Mouse (Mus musculus): ENCODE data around the gene Mllt6. TPM values are rescaled to one million over a fixed set of nuclear protein-coding genes. Genes with fewer than 3 reads are reported as not detected.
"Not testable (repeated sequence)": the region's sequence is repeated elsewhere in the genome, so short reads cannot be mapped to it uniquely, and the experiment has no call there.

Gene Mllt6
- polyA plus RNA-seq, 1 experiment, result 84.0 TPM

DNA sequence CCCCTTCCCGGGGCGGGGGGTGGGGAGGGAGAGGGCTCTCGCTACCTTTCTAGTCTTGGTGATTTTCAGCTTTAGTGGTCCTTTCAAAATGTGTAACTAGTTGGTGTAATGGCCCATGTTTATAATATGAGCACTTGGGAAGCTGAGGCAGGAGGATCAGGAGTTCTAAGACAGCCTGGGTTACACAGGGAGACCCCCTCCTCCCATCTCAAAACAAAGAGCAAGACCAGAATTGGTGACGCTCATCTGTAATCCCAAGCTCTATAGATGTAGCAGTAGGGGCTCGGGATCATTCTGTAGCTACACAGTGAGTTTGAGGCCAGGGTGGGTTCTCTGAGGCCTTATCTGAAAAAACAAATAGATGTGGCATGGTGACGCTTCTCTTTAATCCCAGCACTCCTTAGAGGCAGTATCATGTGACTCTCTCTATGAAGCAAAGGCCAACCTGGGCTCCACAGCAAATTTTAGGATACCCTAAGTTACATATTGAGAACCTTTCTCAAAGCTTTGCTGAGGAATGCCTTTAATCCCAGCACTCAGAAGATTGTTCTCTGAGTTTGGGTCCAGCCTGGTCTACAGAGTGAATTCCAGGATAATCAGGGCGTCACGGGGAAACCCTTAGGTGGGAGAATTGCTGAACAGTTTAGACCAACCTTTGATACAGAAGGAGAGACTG is 19.7 kb upstream of the Mllt6 start:
- DNase-seq (ENCODE audit: extremely low spot score in 1 of 2, low spot score in 1 of 2), result no peak

GRCm38 (mm10) chr11:97644834-97645233 is 18.4 kb upstream of the Mllt6 start:
- peak in 1 of 2 experiments; percentile 74 for DNase-seq (ENCODE audit: extremely low spot score in 1 of 2, low spot score in 1 of 2)

- not testable (repeated sequence) for DNase-seq (ENCODE audit: extremely low spot score in 1 of 2, low spot score in 1 of 2)
Measured at GRCm38 (mm10) chr11:97648541-97648940, 14.7 kb upstream of the Mllt6 start.

DNA sequence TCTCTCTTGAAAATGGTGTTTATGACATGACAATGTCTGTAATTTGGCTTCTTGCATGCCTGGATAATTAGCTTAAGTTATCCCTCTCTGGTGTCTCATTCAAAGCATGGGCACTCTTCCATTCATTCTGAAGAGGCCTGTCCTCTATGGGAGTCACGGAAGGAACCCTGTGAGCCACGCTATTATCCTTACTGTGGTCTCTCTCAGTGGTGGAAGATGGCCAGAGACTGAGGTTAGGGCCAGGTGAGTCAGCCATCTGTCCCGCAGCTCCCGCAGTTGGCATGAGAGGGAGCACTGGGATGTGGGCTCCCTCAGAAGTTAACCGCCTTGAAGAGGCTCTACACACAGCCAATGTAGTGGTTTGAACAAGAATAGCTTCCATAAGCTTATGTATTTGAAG is 12.9 kb upstream of the Mllt6 start:
- no peak for DNase-seq (ENCODE audit: extremely low spot score in 1 of 2, low spot score in 1 of 2)

DNA sequence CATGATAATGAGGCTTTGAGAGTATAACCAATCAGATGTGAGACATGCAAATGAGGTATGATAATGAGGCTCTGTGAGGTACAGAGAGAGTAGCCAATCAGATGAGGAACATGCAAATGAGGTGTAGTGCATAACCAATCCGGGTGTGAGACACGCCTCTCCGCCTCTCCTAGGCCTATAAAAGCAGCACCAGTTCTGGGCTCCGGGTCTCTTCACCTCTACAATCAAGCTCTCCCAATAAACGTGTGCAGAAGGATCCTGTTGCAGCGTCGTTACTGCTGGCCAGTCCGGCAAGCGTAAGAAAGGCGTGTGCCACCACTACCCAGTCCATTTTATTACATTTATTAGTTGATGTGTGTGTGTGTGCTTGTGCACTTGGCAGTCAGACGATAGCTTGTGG is 9.8 kb upstream of the Mllt6 start:
- not testable (repeated sequence) for DNase-seq (ENCODE audit: extremely low spot score in 1 of 2, low spot score in 1 of 2)

GRCm38 (mm10) chr11:97654210-97654609 is 9.0 kb upstream of the Mllt6 start:
- no peak for DNase-seq (ENCODE audit: extremely low spot score in 1 of 2, low spot score in 1 of 2)

DNA sequence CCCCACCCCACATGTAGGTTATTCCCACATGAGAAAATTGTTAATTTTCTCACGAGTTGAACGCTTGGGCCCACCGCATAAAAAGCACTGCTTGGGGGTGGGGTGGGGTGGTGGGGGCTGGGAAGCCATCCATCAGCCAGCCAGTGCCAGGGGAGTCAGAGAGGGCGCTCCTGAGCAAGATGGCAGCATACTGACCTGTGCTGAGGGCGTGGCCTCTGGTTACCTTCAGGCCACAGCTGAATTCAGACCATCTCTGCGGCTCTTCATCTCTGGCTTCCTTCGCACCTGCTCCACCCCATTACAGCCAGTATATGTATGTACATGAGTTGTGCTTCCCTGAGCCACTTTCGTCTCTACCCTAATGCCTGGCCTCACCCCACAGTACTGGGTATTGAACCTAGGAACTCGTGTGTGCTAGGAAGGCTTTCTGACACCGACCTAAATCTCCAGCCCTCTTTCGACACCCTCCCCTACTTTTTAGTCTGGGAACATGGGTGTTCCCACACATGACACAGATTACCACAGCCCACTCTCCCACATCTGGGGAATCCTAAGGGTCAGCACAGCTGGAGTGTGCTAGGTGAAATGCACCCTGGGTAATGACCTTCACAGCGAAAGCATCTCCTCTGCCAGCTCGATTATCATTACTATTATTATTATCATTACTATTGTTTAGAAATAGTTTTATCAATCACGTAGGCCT is 6.8 kb upstream of the Mllt6 start:
- DNase-seq (ENCODE audit: extremely low spot score in 1 of 2, low spot score in 1 of 2), result no peak

GRCm38 (mm10) chr11:97657184-97657945 is 5.8 kb upstream of the Mllt6 start:
- DNase-seq (ENCODE audit: extremely low spot score in 1 of 2, low spot score in 1 of 2), result no peak

DNA sequence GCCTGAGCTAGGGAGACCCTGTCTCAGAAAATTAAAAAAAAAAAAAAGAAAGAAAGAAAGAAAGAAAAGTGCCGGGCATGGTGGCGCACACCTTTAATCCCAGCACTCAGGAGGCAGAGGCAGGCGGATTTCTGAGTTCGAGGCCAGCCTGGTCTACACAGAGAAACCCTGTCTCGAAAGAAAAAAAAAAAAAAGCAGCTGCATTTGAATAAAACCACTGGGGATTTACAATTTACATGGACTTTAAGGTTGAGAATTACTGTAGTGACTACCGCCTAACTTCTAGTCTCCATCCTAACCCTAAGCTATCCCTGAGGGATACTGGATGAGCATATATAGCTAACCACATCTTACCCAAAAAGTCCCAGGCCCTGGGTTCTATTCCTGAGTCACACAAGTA is 5.2 kb upstream of the Mllt6 start:
- DNase-seq (ENCODE audit: extremely low spot score in 1 of 2, low spot score in 1 of 2), result not testable (repeated sequence)

DNA sequence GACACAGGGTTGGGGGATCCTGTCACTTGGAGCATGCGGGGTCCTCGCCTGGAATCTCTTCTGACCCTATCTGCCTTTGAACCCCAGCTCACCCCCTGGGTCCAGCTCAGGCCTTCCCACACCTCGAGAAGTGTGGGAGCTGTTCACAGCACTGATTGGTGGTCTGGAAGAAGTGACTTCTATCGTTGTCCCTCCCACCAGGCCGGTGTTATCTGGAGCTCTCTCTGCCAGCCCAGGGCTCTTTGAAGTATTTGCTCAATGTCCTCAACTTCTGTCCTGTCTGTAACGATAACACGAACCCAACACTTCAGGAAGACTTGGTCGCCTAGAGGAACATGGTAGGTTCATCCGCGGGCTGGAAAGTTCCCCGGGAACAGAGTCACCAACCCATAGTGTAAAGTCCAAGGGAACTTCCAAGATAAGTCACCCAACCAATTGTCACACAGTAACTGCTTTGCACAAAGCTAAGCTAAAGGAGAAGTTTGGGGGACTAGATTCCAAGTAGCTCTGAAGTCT is 4.4 kb upstream of the Mllt6 start:
- no peak for DNase-seq (ENCODE audit: extremely low spot score in 1 of 2, low spot score in 1 of 2)

- no peak for DNase-seq (ENCODE audit: extremely low spot score in 1 of 2, low spot score in 1 of 2)
Measured at GRCm38 (mm10) chr11:97659267-97659989, 3.8 kb upstream of the Mllt6 start.

DNA sequence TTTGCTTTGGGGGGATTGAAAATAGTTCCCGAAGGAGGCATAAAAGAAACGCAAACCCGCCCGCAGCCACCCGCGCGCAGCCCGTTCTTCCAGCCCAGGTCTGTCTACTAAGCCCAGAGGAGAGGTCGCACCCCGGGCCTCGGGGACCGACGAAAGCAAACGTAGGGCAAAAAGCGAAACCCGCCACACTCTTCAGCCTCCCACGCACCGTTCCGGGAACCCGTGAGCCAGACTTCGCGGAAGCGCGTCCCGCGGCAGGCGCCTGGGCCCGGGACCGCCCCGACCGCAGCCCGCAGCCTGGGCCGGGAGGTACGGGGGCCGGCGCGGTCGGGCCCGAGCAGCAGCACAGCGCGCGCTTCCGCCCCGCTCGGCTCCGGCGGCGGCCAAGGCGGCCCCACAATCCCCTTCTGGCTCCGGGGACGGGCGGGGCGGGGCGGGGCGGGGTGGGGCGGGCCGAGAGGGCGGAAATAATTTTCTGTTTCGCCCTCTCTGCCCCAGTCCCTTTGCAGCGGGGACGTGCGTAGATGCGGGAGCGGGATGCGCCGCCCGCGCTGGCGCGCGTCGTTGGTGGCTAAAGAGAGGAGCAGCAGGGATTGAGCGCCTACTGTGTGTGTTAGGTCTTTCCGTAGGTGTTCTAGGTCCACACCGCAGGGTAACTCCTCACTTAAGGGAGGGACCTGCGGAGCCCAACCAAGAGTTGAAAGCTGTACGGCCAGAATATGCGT is 3.1 kb upstream of the Mllt6 start:
- DNase-seq (ENCODE audit: extremely low spot score in 1 of 2, low spot score in 1 of 2), result peak in 1 of 2 experiments; percentile 75

DNA sequence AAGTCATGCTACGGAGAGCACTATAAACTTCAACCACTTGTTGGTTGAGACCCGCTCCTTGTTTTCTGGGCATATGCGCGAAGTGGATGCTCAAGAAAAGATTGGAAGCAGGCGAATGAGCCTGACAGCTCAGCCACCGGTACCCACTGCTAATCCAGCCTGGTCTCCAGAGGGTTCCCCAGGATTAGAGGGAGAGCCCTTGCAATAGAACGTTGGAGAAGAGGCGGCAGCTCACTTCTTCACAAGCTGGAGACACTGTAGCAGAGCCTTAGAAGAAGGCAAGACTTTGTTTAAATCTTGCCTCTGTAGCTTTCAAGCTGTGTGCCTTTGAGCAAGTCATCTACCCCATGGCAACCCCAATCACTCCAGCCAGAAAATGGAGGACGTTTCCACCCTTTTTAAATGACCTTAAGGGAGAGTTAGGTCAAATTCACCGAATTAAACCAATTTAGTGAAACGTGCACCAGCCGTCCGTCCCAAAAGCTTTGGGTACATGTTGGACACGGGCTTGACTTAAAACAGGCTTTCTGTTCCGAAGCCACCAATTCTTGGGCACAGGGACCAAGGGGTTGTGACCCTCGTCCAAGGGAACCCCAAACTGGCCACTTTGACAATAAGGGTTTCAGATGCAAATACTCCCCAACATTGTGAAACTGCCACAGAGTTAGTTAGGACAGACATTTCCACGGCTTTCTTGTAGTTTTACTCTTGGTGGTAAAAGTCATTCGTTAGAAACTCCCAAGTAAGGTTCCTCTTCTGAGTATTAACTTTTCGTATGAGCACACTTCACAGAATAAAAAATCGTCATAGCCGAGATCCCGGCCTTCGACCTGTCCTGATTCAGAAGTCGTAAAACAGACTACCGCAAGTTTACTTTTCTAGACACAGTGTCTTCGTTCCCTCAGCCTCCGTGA is 2.2 kb upstream of the Mllt6 start:
- no peak for DNase-seq (ENCODE audit: extremely low spot score in 1 of 2, low spot score in 1 of 2)

DNA sequence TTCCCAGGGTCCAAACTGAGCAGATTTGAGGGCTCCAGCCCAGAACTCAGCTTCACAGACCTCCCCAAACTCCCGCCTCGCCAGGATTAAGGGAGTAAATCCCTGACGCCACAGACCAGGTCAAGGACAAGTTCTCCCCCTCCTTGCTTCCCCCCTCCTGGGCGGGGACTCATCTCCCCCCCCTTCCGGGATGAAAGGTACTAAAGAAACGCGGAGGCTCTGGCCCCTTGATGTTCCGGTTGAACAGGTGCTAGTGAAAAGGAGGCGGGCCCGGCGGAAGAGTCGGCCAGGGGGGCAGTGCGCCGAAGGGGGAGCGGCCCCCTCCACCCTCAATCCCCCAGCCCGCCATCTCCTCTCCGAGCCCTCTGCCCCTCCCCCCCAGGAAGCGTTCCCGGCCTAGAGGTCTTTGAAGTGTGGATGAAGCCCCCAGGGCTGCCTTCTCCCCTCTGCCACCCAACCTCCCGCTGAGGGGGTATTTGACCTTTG is 1.5 kb upstream of the Mllt6 start:
- no peak for DNase-seq (ENCODE audit: extremely low spot score in 1 of 2, low spot score in 1 of 2)

GRCm38 (mm10) chr11:97662207-97662892 is 864 bp upstream of the Mllt6 start:
- no peak for DNase-seq (ENCODE audit: extremely low spot score in 1 of 2, low spot score in 1 of 2)

DNA sequence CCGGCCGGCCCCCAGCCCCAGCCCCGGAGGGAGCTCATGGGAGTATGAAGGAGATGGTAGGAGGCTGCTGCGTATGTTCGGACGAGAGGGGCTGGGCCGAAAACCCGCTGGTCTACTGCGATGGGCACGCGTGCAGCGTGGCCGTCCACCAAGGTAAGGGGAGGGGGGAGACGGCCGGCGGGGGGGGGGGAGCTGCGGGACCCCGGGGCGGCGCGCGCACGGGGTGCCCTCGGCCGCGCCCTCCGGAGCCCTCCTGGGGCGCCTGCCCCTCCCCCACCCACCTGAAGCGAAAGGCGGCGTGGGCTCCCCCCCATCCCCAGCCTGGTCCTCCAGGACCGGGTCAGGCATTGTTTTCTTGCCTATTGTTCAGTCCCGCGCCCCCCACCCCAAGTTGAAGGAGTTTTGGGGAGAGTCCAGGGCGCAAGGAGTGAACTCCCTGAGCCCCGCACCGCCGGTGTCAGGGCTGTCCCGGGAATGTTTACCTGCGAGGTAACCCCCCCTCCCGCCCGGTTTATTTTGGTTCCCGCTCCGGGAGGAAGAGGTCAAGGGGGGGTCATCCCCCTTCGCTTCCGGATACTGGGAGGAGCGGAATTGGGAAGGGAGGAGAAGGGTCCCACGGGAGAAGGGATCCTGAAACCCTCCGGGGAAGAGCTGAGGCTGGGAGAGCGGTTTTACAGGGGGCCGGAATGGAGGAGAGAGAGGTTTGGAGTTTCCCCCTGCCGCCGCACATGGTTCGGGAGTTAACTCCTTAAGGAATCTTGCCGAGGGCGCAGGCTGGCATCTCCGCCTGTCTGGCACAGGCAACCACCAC is 519 bp downstream of the Mllt6 start:
- DNase-seq (ENCODE audit: extremely low spot score in 1 of 2, low spot score in 1 of 2), result no peak

- DNase-seq (ENCODE audit: extremely low spot score in 1 of 2, low spot score in 1 of 2), result no peak
Measured at GRCm38 (mm10) chr11:97664339-97664665, 1.1 kb downstream of the Mllt6 start.

Data from frontal cortex, adult 2 months (tissue).